Comparison of ENCODE assay signal across 8 mouse cellular contexts in genomic region chr8:117257029-117257820, GRCm38 (mm10). TPM values are rescaled to one million over a fixed set of nuclear protein-coding genes. Genes with fewer than 3 reads are reported as not detected.
DNase-seq lines count a peak whose midpoint lies in the region; TF ChIP-seq lines count a peak whose summit lies in the region.

Gene Cmip, plus strand, starts transcription at chr8:117257064.

- H3K4me3 ChIP-seq in forebrain, embryonic 10.5 days, result peak within 1 kb of the TSS; percentile 94

- DNase-seq in layer of hippocampus, adult 8-10 months (ENCODE audit: low spot score in 2 of 2), result peak in 1 of 2 experiments; percentile 34
- DNase-seq in layer of hippocampus, adult 11-12 months (ENCODE audit: low spot score), result no peak
- DNase-seq in brain, embryonic 14.5 days (ENCODE audit: low read depth), result peak; percentile 63
- peak; percentile 57 for DNase-seq in forebrain, embryonic 10.5 days (ENCODE audit: extremely low spot score, low spot score)
- peak; percentile 56 to 58 for DNase-seq in heart, postnatal 10 days
- DNase-seq in kidney, postnatal 4 days, result peak; percentile 59 to 69
- DNase-seq in lung, postnatal 10 days, result peak; percentile 47
- peak; percentile 52 for DNase-seq in spleen, adult 12 weeks (ENCODE audit: low spot score)

- under 1% methylated on average over 64 of the region's 65 CpGs for WGBS in forebrain, embryonic 10.5 days

- intact Hi-C loops in heart, postnatal 10 days (cut with DNase I), result no loop called here

- peaks cover 53% of the 10 kb centered on the region for H3K4me1 ChIP-seq in forebrain, embryonic 10.5 days

- H3K9me3 ChIP-seq in forebrain, embryonic 10.5 days, result no peaks in the 10 kb centered on the region

- H3K27me3 ChIP-seq in forebrain, embryonic 10.5 days (ENCODE audit: poor library complexity, severe bottlenecking), result peaks cover 6% of the 10 kb centered on the region

- TF ChIP-seq CTCF in brain, embryonic 14.5 days (IDR thresholded peaks at IDR 0.05; ENCODE audit: borderline replicate concordance, extremely low read depth, insufficient read depth, insufficient read length), result no peak

- peak within 1 kb of the TSS; percentile 95 for H3K27ac ChIP-seq in forebrain, embryonic 10.5 days

- TF ChIP-seq POLR2A in brain, embryonic 14.5 days (IDR thresholded peaks at IDR 0.05; ENCODE audit: borderline replicate concordance, extremely low read depth, insufficient read depth, insufficient read length, poor library complexity, severe bottlenecking), result no peak

- H3K36me3 ChIP-seq in forebrain, embryonic 10.5 days (replicated peaks), result no peaks in the 10 kb centered on the region

RNA-seq across cellular contexts. Expression of gene Cmip, which starts in this region (rescaled TPM):
- 100 to 1,000 TPM; 252 to 278 (median 268) TPM for total RNA-seq in layer of hippocampus, adult 8-10 months (2022)
- 140 and 205 TPM in 2 replicates for polyA plus RNA-seq in brain, embryonic 14.5 days (2012; rRNA removed)
- 8.0 and 9.8 TPM in 2 replicates for polyA plus RNA-seq in forebrain, embryonic 10.5 days (2016; fragmentation: Nextera tagmentation; extraction: Ambion mirVana)
- 10 to 100 TPM; 32.8 to 38.5 TPM for total RNA-seq in heart, postnatal 10 days (2021)

Comparison
In these comparisons a context has a peak if more than half of its experiments do, and no peak if none do; other contexts are left out.
1. RNA of gene Cmip (total RNA-seq): 252 to 278 TPM in layer of hippocampus, adult 8-10 months; 32.8 to 38.5 TPM in heart, postnatal 10 days; every median in the first group is over 4 times any median in the second.
2. RNA of gene Cmip (polyA plus RNA-seq): 140 to 205 TPM in brain, embryonic 14.5 days; 8.0 to 9.8 TPM in forebrain, embryonic 10.5 days; every median in the first group is over 10 times any median in the second.